Mouse (Mus musculus) forebrain, embryonic 16.5 days (tissue): Measurements from ENCODE around the gene Sec16a. TPM values are rescaled to one million over a fixed set of nuclear protein-coding genes. Genes with fewer than 3 reads are reported as not detected.

Experiments
- ATAC-seq: fragments of 200-750 bp; cut with Nextera tagmentation; 2 replicates; pipeline ENCODE4 v1.8.0; 2017; ENCODE audit warnings: mild to moderate bottlenecking, moderate library complexity
- H3K27ac ChIP-seq: fragments of 300-500 bp; sonication (generic); 2 replicates; pipeline ENCODE4 v1.5.1; 2014; ENCODE audit warnings: low read length, control low read depth
- H3K27me3 ChIP-seq: fragments of 300-500 bp; sonication (generic); replicated peaks from 2 replicates; pipeline ENCODE4 v1.6.1; 2014; ENCODE audit warnings: low read length; ENCODE audit not compliant: control insufficient read depth, insufficient read depth
- H3K36me3 ChIP-seq: fragments of 300-500 bp; sonication (generic); 2 replicates; pipeline ENCODE4 v1.6.1; 2014; ENCODE audit not compliant: control insufficient read depth, insufficient read depth
- H3K4me1 ChIP-seq: fragments of 300-500 bp; sonication (generic); replicated peaks from 2 replicates; pipeline ENCODE4 v1.6.1; 2014; ENCODE audit warnings: low read length; ENCODE audit not compliant: control insufficient read depth, insufficient read depth
- H3K4me2 ChIP-seq: fragments of 300-500 bp; sonication (generic); 2 replicates; pipeline ENCODE4 v1.6.1; 2014; ENCODE audit warnings: mild to moderate bottlenecking, low read length, control low read depth
- H3K4me3 ChIP-seq: fragments of 300-500 bp; sonication (generic); replicated peaks from 2 replicates; pipeline ENCODE4 v1.5.1; 2014; ENCODE audit warnings: mild to moderate bottlenecking, low read length, control low read depth
- H3K9ac ChIP-seq: fragments of 300-500 bp; sonication (generic); replicated peaks from 2 replicates; pipeline ENCODE4 v1.6.1; 2014; ENCODE audit warnings: low read depth, low read length, control low read depth
- H3K9me3 ChIP-seq: fragments of 300-500 bp; sonication (generic); 2 replicates; pipeline ENCODE4 v1.6.1; 2016; ENCODE audit warnings: low read length; ENCODE audit not compliant: control insufficient read depth
- WGBS: fragments of 180-500 bp; shearing (Covaris S2); extraction: QIAGEN DNeasy Blood & Tissue Kit; methylation state at CpG from one replicate; pipeline ENCODE4 v1.1.7; 2014; 5-methylcytosine and 5-hydroxymethylcytosine counted together
- polyA plus RNA-seq: library from polyadenylated mRNA; unstranded; fragments of >200 nt; fragmentation: Nextera tagmentation; extraction: Ambion mirVana; gene quantifications from 2 replicates; pipeline ENCODE4 v1.2.1, GENCODE M21; 2015

The Sec16a gene
- polyA plus RNA-seq, 1 experiment from 2014 or later = 21.5 TPM

GRCm38 (mm10) chr2:26475505-26476430 lies 30.8 kb upstream of the Sec16a start:
- peaks cover 24% of the 10 kb centered on the region for H3K4me1 ChIP-seq
- 59% methylated on average over 13 of the region's 13 CpGs for WGBS

GRCm38 (mm10) chr2:26474789-26475504 lies 29.9 kb upstream of the Sec16a start:
- H3K4me1 ChIP-seq = peaks cover 24% of the 10 kb centered on the region
- WGBS = 40% methylated on average over 9 of the region's 9 CpGs
- no peaks in the 10 kb centered on the region for H3K9me3 ChIP-seq
- peaks cover 3% of the 10 kb centered on the region; the same call in 1 of the 2 replicates for H3K36me3 ChIP-seq
- H3K4me3 ChIP-seq = no peak overlapping the region
- no peaks in the 10 kb centered on the region for H3K27me3 ChIP-seq
- no peak for ATAC-seq
- H3K9ac ChIP-seq = no peak overlapping the region
- no peak overlapping the region for H3K4me2 ChIP-seq
- peak overlapping the region; percentile 21 for H3K27ac ChIP-seq

More at GRCm38 (mm10) chr2:26475505-26476430, 30.8 kb upstream of the Sec16a start:
- H3K4me3 ChIP-seq = no peak overlapping the region
- H3K9me3 ChIP-seq = no peaks in the 10 kb centered on the region
- peak overlapping the region; percentile 58 for H3K27ac ChIP-seq
- peaks cover 3% of the 10 kb centered on the region; the same call in 1 of the 2 replicates for H3K36me3 ChIP-seq
- H3K27me3 ChIP-seq = no peaks in the 10 kb centered on the region
- ATAC-seq = peak; percentile 54
- no peak overlapping the region for H3K4me2 ChIP-seq
- no peak overlapping the region for H3K9ac ChIP-seq

- H3K27ac ChIP-seq = peak overlapping the region; percentile 14; the same call in 1 of the 2 replicates
- peaks cover 3% of the 10 kb centered on the region; the same call in 1 of the 2 replicates for H3K36me3 ChIP-seq
- no peak overlapping the region for H3K4me2 ChIP-seq
- H3K4me1 ChIP-seq = peaks cover 14% of the 10 kb centered on the region
- H3K9ac ChIP-seq = no peak overlapping the region
- H3K4me3 ChIP-seq = no peak overlapping the region
- WGBS = 82% methylated on average over 11 of the region's 11 CpGs
- ATAC-seq = no peak
- no peaks in the 10 kb centered on the region for H3K9me3 ChIP-seq
- H3K27me3 ChIP-seq = no peaks in the 10 kb centered on the region
Measured at GRCm38 (mm10) chr2:26472312-26473090, 27.5 kb upstream of the Sec16a start.

- H3K36me3 ChIP-seq = peaks cover 3% of the 10 kb centered on the region; the same call in 1 of the 2 replicates
- peaks cover 14% of the 10 kb centered on the region for H3K4me1 ChIP-seq
- H3K27ac ChIP-seq = no peak overlapping the region
- no peaks in the 10 kb centered on the region for H3K9me3 ChIP-seq
- H3K9ac ChIP-seq = no peak overlapping the region
- ATAC-seq = peak; percentile 18; the same call in 1 of the 2 replicates
- no peaks in the 10 kb centered on the region for H3K27me3 ChIP-seq
- 73% methylated on average over 6 of the region's 6 CpGs for WGBS
- no peak overlapping the region for H3K4me2 ChIP-seq
- H3K4me3 ChIP-seq = no peak overlapping the region
Measured at GRCm38 (mm10) chr2:26471652-26472285, 26.8 kb upstream of the Sec16a start.

GRCm38 (mm10) chr2:26470967-26471366 lies 26.0 kb upstream of the Sec16a start:
- H3K4me1 ChIP-seq = peaks cover 14% of the 10 kb centered on the region
- H3K4me3 ChIP-seq = no peak overlapping the region
- H3K9ac ChIP-seq = no peak overlapping the region
- H3K4me2 ChIP-seq = no peak overlapping the region
- H3K9me3 ChIP-seq = no peaks in the 10 kb centered on the region
- ATAC-seq = no peak
- peaks cover 3% of the 10 kb centered on the region; the same call in 1 of the 2 replicates for H3K36me3 ChIP-seq
- H3K27me3 ChIP-seq = no peaks in the 10 kb centered on the region
- 84% methylated on average over 17 of the region's 17 CpGs for WGBS
- no peak overlapping the region; the same call in 1 of the 2 replicates for H3K27ac ChIP-seq

GRCm38 (mm10) chr2:26468376-26468775 lies 23.4 kb upstream of the Sec16a start:
- no peak overlapping the region for H3K4me3 ChIP-seq
- H3K27ac ChIP-seq = no peak overlapping the region
- H3K4me1 ChIP-seq = peaks cover 7% of the 10 kb centered on the region; the same call in 1 of the 2 replicates
- no peaks in the 10 kb centered on the region for H3K27me3 ChIP-seq
- no peaks in the 10 kb centered on the region for H3K9me3 ChIP-seq
- no peak for ATAC-seq
- WGBS = 96% methylated on average over 15 of the region's 15 CpGs
- no peak overlapping the region for H3K4me2 ChIP-seq
- no peak overlapping the region for H3K9ac ChIP-seq
- H3K36me3 ChIP-seq = peaks cover 3% of the 10 kb centered on the region; the same call in 1 of the 2 replicates

GRCm38 (mm10) chr2:26463412-26463811 lies 18.4 kb upstream of the Sec16a start:
- no peak overlapping the region for H3K4me3 ChIP-seq
- 95% methylated on average over 6 of the region's 6 CpGs for WGBS
- no peak for ATAC-seq

GRCm38 (mm10) chr2:26462980-26463379 lies 18.0 kb upstream of the Sec16a start:
- no peak overlapping the region for H3K4me2 ChIP-seq
- no peak overlapping the region for H3K4me3 ChIP-seq
- 87% methylated on average over 3 of the region's 3 CpGs for WGBS
- no peaks in the 10 kb centered on the region for H3K4me1 ChIP-seq
- no peak overlapping the region for H3K27ac ChIP-seq
- H3K27me3 ChIP-seq = no peaks in the 10 kb centered on the region
- H3K9ac ChIP-seq = no peak overlapping the region
- H3K9me3 ChIP-seq = no peaks in the 10 kb centered on the region
- H3K36me3 ChIP-seq = peaks cover 2% of the 10 kb centered on the region
- no peak for ATAC-seq

More at GRCm38 (mm10) chr2:26463412-26463811, 18.4 kb upstream of the Sec16a start:
- H3K4me1 ChIP-seq = no peaks in the 10 kb centered on the region
- H3K36me3 ChIP-seq = peaks cover 2% of the 10 kb centered on the region
- no peaks in the 10 kb centered on the region for H3K9me3 ChIP-seq
- no peak overlapping the region for H3K4me2 ChIP-seq
- H3K27ac ChIP-seq = no peak overlapping the region
- no peak overlapping the region for H3K9ac ChIP-seq
- no peaks in the 10 kb centered on the region for H3K27me3 ChIP-seq
